Mouse (Mus musculus) kidney, postnatal 0 days (tissue): Measurements from ENCODE around the gene Shroom1. TPM values are rescaled to one million over a fixed set of nuclear protein-coding genes. Genes with fewer than 3 reads are reported as not detected.

Experiments used
- ATAC-seq: fragments of 200-750 bp; cut with Nextera tagmentation; replicated peaks from 2 replicates; pipeline ENCODE4 v1.8.0; 2017; ENCODE audit warnings: low read depth, moderate number of reproducible peaks, moderate TSS enrichment, moderate library complexity; ENCODE audit not compliant: low FRiP score
- DNase-seq: peaks from one replicate; pipeline ENCODE4 v3.0.0-alpha.2; 2016; ENCODE audit warnings: low spot score
- H3K27ac ChIP-seq: fragments of 300-500 bp; sonication (generic); 2 replicates; pipeline ENCODE4 v1.5.1; 2014; ENCODE audit warnings: mild to moderate bottlenecking
- H3K27me3 ChIP-seq: fragments of 300-500 bp; sonication (generic); 2 replicates; pipeline ENCODE4 v1.6.1; 2014; ENCODE audit warnings: low read length, mixed read lengths; ENCODE audit not compliant: insufficient read depth
- H3K36me3 ChIP-seq: fragments of 300-500 bp; sonication (generic); 2 replicates; pipeline ENCODE4 v1.6.1; 2014; ENCODE audit warnings: low read length, mixed read lengths; ENCODE audit not compliant: insufficient read depth
- H3K4me1 ChIP-seq: fragments of 300-500 bp; sonication (generic); replicated peaks from 2 replicates; pipeline ENCODE4 v1.6.1; 2014; ENCODE audit warnings: antibody characterized with exemption, low read length, mixed read lengths; ENCODE audit not compliant: insufficient read depth
- H3K4me2 ChIP-seq: fragments of 300-500 bp; sonication (generic); 2 replicates; pipeline ENCODE4 v1.6.1; 2014; ENCODE audit warnings: mild to moderate bottlenecking, low read length, moderate library complexity, mixed read lengths
- H3K4me3 ChIP-seq: fragments of 300-500 bp; sonication (generic); replicated peaks from 2 replicates; pipeline ENCODE4 v1.5.1; 2014; ENCODE audit warnings: low read depth, low read length
- H3K9ac ChIP-seq: fragments of 300-500 bp; sonication (generic); 2 replicates; pipeline ENCODE4 v1.6.1; 2014; ENCODE audit warnings: low read depth, low read length
- H3K9me3 ChIP-seq: fragments of 300-500 bp; sonication (generic); replicated peaks from 2 replicates; pipeline ENCODE4 v1.6.1; 2016; ENCODE audit warnings: low read length, inconsistent platforms, mixed read lengths
- CTCF ChIP-seq: IDR thresholded peaks from 2 replicates; pipeline ENCODE4 v1.5.1; 2016; ENCODE audit warnings: antibody characterized with exemption, low read depth, mild to moderate bottlenecking, moderate library complexity
- WGBS: fragments of 180-500 bp; shearing (Covaris S2); extraction: QIAGEN DNeasy Blood & Tissue Kit; methylation state at CpG from one replicate; pipeline ENCODE4 v1.1.7; 2014; 5-methylcytosine and 5-hydroxymethylcytosine counted together
- polyA plus RNA-seq: library from polyadenylated mRNA; unstranded; fragments of >200 nt; fragmentation: Nextera tagmentation; extraction: Ambion mirVana; gene quantifications from 2 replicates; pipeline ENCODE4 v1.2.1, GENCODE M21; 2015

Gene Shroom1
- polyA plus RNA-seq, 1 experiment from 2014 or later: 1.1 TPM

GRCm38 (mm10) chr11:53430300-53430669 lies 26.7 kb upstream of the Shroom1 start:
- H3K4me1 ChIP-seq: peaks cover 7% of the 10 kb centered on the region
- no peaks in the 10 kb centered on the region for H3K9me3 ChIP-seq
- DNase-seq (no peak), ATAC-seq (peak; percentile 19)
- peak overlapping the region; percentile 93 for H3K9ac ChIP-seq
- H3K36me3 ChIP-seq: 0 out of 2 replicates have a peak, but pooled peaks cover 4% of the 10 kb centered on the region
- no peaks in the 10 kb centered on the region for H3K27me3 ChIP-seq
- H3K27ac ChIP-seq: peak overlapping the region; percentile 88
- H3K4me3 ChIP-seq: peak overlapping the region; percentile 92
- under 1% methylated on average over 34 of the region's 34 CpGs for WGBS
- H3K4me2 ChIP-seq: peak overlapping the region; percentile 87
- TF ChIP-seq CTCF: no peak

- Histone ChIP-seq H3K36me3 (0 out of 2 replicates have a peak, but pooled peaks cover 4% of the 10 kb centered on the region), H3K27me3 (no peaks in the 10 kb centered on the region), H3K27ac (peak within 1 kb of the TSS; percentile 88), H3K4me2 (peak within 1 kb of the TSS; percentile 87), H3K9me3 (no peaks in the 10 kb centered on the region), H3K9ac (peak within 1 kb of the TSS; percentile 93), H3K4me1 (peaks cover 7% of the 10 kb centered on the region), H3K4me3 (peak within 1 kb of the TSS; percentile 92)
- ATAC-seq: peak; percentile 94
- under 1% methylated on average over 44 of the region's 44 CpGs for WGBS
- no peak for TF ChIP-seq CTCF
- peak; percentile 100 for DNase-seq
Measured at GRCm38 (mm10) chr11:53430670-53431346, 26.2 kb upstream of the Shroom1 start, which contains the start of the genes Uqcrq and Gdf9. Gene Uqcrq (minus strand): TSS chr11:53430831. Gene Gdf9 (plus strand): TSS chr11:53431023.

GRCm38 (mm10) chr11:53431347-53432056 lies 25.5 kb upstream of the Shroom1 start:
- no peak for TF ChIP-seq CTCF
- WGBS: 7% methylated on average over 9 of the region's 9 CpGs
- no peaks in the 10 kb centered on the region for H3K27me3 ChIP-seq
- H3K27ac ChIP-seq: peak overlapping the region; percentile 33; the same call in 1 of the 2 replicates
- 0 out of 2 replicates have a peak overlapping the region, but pooled peaks have one; percentile 10 for H3K9ac ChIP-seq
- no peaks in the 10 kb centered on the region for H3K9me3 ChIP-seq
- peak overlapping the region; percentile 54 for H3K4me2 ChIP-seq
- ATAC-seq (no peak), DNase-seq (no peak)
- H3K36me3 ChIP-seq: 0 out of 2 replicates have a peak, but pooled peaks cover 4% of the 10 kb centered on the region
- H3K4me1 ChIP-seq: peaks cover 7% of the 10 kb centered on the region
- H3K4me3 ChIP-seq: peak overlapping the region; percentile 92

GRCm38 (mm10) chr11:53433057-53433456 lies 23.9 kb upstream of the Shroom1 start:
- Histone ChIP-seq H3K9ac (no peak overlapping the region), H3K4me3 (no peak overlapping the region), H3K36me3 (0 out of 2 replicates have a peak, but pooled peaks cover 4% of the 10 kb centered on the region), H3K27me3 (no peaks in the 10 kb centered on the region), H3K4me1 (peaks cover 7% of the 10 kb centered on the region), H3K4me2 (no peak overlapping the region), H3K27ac (no peak overlapping the region), H3K9me3 (no peaks in the 10 kb centered on the region)
- DNase-seq (no peak), ATAC-seq (no peak)
- TF ChIP-seq CTCF: no peak
- 59% methylated on average over 6 of the region's 6 CpGs for WGBS

- no peak overlapping the region for H3K4me3 ChIP-seq
- DNase-seq (no peak), ATAC-seq (no peak)
- H3K9ac ChIP-seq: no peak overlapping the region
- H3K27me3 ChIP-seq: no peaks in the 10 kb centered on the region
- no peak overlapping the region for H3K4me2 ChIP-seq
- no peaks in the 10 kb centered on the region for H3K9me3 ChIP-seq
- no peaks in the 10 kb centered on the region; the same call in 1 of the 2 replicates for H3K4me1 ChIP-seq
- H3K27ac ChIP-seq: no peak overlapping the region
- H3K36me3 ChIP-seq: no peaks in the 10 kb centered on the region
- WGBS: 80% methylated on average over 8 of the region's 8 CpGs
- TF ChIP-seq CTCF: no peak
Measured at GRCm38 (mm10) chr11:53435504-53435903, 21.5 kb upstream of the Shroom1 start.

GRCm38 (mm10) chr11:53436338-53436737 lies 20.7 kb upstream of the Shroom1 start:
- H3K4me3 ChIP-seq: no peak overlapping the region
- WGBS: 84% methylated on average over 6 of the region's 6 CpGs
- H3K4me2 ChIP-seq: no peak overlapping the region
- H3K9ac ChIP-seq: no peak overlapping the region
- H3K36me3 ChIP-seq: no peaks in the 10 kb centered on the region
- H3K4me1 ChIP-seq: no peaks in the 10 kb centered on the region; the same call in 1 of the 2 replicates
- H3K27ac ChIP-seq: no peak overlapping the region
- H3K27me3 ChIP-seq: no peaks in the 10 kb centered on the region
- no peaks in the 10 kb centered on the region for H3K9me3 ChIP-seq
- ATAC-seq (no peak), DNase-seq (no peak)
- TF ChIP-seq CTCF: no peak
